Mouse (Mus musculus): ENCODE measurements around the gene Cdk1. TPM values are rescaled to one million over a fixed set of nuclear protein-coding genes. Genes with fewer than 3 reads are reported as not detected.

The Cdk1 gene
- polyA plus RNA-seq (2017; shearing (Covaris generic)) = 6.8 TPM

DNA sequence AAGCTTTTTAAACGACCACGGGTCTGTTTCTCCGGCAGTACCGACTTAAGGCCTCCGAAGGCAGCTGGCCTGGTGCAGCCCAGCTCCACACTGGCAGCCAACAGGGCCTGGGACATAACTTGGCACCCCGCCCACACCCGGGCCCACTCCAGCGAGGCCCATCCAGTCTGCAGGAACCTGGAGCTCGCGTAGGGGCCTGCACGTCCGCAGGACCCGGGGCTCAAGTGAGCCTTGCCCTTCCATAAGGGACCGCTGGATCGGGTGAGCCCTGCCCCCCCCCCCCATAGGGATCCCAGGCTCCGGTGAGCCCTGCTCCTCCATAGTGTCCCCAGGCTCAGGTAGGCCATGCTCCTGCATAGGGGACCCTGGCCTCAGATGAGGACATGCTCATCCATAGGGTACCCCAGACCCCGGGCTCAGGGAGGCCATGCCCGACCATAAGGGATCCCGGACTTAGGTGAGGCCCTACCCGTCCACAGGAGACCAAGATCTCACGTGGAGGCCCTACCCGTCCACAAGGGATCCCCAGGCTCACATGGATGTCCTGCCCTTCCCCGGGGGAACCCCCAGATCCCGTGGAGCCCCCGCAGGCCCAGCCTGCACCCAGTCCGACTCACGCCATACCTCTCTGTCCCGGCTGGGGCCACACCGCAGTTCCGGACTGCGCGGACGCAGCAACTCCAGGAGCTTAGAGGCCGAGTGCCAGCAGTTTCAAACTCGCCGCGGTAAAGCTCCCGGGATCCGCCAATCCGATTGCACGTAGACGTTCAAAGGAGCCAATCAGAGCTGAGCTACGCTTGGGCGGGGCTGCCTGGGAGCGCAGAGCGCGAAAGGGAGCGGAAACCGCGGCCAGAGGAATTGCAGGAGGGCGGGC, at the start of gene Cdk1:
Cdk1 (minus strand) TSS at position 727 of the 874 bp plus-strand sequence.

DNA sequence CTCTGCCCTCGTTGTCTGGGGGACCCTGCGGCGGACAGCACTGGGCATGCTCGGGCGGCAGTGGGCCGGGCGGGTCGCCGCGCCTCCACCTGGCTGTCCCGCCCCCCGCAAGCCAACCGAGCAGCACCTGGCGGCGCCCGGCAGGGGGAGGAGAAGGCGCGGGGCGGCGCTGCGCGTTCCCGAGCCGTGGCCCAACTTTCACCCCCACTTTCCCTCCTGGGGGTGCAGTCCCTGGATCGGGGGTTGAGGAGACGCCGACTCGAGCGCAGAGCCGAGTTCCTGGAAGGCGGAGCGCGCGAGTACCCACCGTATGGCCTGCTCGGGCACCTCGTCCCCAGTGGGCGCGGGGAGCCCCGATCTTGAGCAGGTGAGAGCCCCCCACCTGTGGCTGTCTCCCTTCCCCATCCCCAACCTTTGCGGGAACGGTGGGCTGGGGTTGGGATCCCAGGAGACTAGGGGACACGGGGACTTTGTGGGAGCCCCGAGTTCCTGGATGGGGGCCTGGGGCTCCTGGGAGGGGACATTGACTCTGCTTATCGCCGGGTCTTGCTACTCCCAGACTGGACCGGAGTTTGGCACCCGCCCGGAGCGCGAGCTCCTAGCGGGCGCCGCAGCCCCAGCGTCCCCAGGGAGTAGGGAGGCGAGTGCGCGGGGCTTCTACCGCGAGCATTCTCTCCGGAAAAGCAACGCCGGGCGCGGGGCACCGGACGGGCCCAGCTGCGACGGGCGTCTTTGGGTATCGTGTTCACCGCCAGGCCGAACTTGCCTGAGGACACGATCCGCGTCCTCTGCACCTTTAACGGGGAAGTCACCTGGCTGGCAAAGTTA, 46.2 kb upstream of the Cdk1 start, which contains the start of gene Ank3:
Ank3 (plus strand) TSS at position 11 of the 828 bp plus-strand sequence.

Other genes with a start within 250 kb of the Cdk1 start
- gene Rhobtb1, start 201.5 kb downstream of the Cdk1 start, polyA plus RNA-seq (2017; shearing (Covaris generic)) = 0.07 TPM
- 0.06 TPM for gene A930033H14Rik, start 139.8 kb downstream of the Cdk1 start, polyA plus RNA-seq (2017; shearing (Covaris generic))
- 0.68 TPM for gene Ank3, start 45.8 kb upstream of the Cdk1 start, polyA plus RNA-seq (2017; shearing (Covaris generic))